Mouse (Mus musculus) spleen, postnatal 4 days (tissue): ENCODE results near the gene Crat.
A peak's percentile ranks its signal among the peaks of the same experiment; 100 is the strongest.
"Not testable (repeated sequence)": the region's sequence is repeated elsewhere in the genome, so short reads cannot be mapped to it uniquely, and the experiment has no call there.

Source experiments
- DNase-seq, 2 experiments: peaks; one replicate each; pipeline ENCODE4 v3.0.0; 2022; ENCODE audit warnings: low spot score in 2 of 2

Gene Crat

DNA sequence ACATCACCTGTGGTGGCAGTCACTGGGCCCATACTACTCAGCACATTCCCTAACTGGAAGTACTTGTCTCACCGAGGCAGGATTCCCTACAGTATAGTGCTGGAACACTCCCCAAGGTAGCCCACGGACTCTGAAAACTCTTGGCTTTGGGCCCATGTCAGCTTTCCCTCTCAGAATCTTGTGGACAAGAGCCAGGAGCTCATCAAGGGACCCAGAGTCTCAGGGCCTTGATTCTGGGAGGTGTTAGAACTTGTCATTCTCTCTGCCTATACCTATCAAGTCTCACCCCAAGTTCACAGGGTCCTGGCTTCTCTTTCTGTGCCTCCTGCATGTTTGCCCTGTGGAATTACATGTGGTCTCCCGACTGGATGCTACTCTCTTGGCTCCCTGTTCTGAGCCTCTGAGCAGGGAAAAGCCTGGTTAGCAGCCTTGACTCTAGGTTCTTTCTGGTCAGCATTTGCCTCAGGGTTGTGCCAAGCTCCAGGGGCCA is 24.6 kb upstream of the Crat start:
- DNase-seq = no peak

DNA sequence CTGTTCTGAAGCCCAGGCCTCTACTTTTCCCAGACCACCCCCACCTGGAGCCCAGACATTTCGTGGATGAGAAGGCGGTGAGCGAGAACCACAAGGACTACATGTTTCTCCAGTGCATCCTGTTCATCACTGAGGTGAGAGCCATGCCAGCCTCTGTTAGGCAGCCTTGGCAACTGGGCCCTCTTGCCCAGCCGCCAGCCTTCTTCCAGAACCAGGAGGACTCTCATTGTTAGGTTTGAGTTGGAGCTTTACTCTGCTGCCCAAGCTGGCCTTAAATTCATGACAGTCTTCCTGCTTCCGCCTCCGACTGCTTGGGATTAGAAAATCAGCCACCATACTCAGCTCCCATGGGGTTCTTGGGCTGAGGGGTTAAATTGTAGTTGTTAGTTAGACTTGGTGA is 24.0 kb upstream of the Crat start:
- no peak for DNase-seq

DNA sequence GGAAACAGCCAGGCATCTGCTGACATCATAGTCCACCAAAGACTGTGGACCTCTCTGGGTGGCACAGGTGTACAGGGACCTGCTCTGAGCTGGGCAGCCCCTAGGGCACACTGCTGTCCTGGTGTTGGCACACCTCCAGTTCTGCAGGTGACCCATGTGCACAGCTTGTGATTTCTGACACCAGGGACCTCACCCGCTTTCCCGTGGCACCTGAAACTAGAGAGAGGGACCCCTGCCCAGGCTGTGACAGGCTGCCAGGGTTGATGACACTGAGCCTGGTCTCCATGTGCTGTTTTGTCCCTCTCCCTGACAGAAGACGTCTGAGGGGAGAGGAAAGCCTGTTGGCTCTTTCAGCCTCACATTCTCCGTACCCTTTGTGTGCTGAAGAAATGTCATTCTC is 22.2 kb upstream of the Crat start:
- no peak for DNase-seq

DNA sequence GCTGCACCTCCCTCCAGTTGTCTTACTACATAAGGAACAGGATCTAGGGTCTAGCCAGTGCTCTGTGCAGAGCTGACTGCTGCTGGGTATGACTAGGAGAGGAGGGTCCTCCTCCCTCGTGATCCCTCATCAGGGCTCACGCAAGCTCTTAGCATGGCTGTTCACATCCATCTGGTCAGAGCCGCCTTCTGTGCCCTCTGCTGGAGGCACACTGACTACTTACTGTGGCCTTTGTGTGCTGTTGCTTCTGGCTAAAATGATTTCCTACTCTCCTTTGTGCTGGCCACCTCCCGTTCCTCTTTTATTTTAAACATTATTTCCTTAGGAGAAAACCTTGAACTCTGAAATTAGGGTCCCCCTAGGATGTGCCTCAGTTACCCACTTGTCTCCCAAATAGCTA is 21.2 kb upstream of the Crat start:
- no peak for DNase-seq

DNA sequence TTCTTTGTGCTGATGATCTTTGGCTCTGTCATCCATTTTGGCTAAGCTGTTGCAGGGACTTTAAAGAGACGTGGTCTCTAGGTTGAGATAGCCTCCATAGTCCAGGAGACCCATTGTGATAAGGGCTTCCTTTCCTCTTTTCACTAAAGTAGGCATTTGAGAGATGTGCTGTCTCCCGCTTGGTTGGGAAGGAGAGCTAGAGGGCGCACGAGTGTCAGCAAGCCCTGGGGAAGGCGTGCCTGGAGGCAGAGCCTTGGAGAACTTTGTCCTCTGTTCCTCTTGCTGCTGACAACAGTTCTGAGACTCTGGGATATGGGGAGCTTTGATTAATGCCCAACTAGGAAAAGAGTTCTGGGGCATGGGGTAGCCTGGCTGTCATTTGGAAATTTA is 20.5 kb upstream of the Crat start:
- no peak for DNase-seq

DNA sequence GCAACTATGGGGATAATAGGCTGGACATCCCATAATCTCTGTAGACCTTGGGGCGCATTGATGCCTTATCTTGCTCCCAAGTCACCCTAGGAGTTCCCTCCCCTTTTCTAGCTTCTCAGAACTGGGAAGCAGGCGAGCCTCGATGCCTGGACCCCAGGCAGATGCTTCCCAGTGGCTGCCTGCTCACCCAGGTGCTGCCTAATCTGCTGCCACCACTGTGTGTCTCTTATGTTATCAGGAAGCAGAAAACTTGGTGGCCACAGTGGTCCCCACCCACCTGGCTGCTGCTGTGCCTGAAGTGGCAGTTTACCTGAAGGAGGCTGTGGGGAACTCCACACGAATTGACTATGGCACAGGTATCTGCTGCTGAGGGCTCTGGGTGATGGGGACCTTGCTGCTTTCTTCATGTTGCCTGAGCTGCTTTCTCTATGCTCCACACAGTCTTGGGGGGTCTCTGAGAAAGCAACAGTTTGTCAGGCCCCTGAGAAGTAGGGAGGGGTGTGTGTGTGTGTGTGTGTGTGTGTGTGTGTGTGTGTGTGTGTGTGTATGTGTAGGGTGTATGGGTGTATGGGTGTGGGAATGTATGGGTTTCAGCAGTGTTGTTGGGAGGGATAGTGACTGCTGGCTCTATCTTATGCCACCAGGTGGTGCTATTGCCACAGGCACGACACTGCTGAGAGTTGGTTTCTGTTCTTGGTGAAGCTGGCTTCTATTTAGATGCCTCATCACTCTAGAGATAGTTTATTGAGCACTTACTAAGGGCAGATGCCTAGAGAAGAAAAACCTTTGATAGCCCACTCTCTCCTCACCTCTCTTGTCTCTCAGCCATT is 19.9 kb upstream of the Crat start:
- peak; percentile 74 to 82 for DNase-seq

DNA sequence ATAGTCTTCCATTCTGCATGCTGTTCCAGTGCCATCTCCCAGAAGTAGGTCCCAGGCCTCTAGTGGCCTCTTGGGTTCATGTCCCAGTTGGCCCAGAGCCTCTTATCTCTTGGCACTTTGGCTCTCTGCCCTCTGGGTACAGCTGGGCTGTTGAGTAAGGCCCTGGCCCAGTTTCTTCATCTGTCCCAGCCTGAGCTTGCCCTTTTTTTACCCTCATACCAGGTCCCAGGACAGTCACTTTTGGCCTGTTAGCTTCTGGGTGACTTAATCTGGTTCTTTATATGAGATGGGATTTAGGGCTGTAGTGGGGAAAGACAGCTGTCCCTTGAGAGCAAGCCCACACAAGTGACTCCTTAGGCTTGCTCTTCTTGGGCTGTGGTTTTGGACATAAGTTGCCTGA is 13.5 kb upstream of the Crat start:
- DNase-seq = no peak

DNA sequence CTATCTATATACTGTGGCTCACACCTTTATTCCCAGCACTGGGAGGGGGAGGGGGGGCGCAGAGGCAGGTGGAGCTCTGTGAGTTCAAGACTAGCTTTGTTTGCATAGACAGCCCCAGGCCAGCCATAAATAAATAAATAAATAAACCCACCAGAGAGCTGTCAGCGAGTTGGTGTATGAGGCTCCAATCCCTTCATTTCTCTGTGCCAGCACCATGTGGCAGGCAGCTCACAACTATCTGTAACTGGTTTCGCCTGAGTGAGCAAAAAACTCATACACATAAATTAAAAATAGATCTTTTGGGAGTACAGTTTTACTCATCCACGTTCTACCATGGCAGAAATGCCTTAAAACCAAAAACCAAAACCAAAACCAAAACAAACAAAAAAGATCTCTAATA is 5.8 kb upstream of the Crat start:
- no peak for DNase-seq

DNA sequence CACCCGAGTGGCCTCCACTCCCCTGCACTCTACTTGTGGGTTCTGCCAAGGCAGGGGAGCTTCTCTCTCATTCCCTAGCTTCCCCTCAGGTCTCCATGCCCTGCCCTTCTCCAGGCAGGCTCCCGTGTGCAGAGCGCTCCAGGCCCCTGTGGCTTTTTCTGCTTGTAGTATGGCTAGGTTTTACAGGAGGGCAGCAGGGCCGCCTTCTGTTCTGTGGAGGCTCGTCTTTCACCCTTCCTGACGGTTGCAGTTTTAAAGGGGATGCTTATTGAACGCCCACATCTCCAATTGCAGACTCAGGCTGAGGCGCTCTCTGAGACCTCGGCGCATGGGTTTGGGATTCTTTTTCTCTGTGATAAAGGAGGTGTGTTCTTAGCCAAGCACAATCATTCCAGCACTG is 3.5 kb upstream of the Crat start:
- no peak for DNase-seq

DNA sequence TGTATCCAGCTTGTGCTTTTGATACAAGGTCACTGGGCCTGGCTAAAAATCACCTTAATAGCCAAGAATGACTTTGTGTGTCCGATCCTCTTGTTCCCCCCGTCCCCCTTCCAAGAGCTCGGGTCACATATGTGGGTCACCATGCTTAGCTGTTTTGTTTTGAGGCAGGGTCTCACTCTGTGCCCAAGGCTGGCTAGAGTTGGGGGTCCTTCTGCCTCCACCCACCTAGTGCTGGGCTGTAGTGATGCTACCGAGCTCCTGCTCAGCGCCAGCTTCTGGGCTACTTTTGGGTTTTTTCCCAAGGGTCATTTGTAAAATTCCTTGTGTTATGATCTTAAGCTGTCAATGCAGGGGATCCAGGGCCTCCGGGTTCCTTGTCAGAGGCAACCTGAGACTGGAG is 2.6 kb upstream of the Crat start:
- DNase-seq = no peak

DNA sequence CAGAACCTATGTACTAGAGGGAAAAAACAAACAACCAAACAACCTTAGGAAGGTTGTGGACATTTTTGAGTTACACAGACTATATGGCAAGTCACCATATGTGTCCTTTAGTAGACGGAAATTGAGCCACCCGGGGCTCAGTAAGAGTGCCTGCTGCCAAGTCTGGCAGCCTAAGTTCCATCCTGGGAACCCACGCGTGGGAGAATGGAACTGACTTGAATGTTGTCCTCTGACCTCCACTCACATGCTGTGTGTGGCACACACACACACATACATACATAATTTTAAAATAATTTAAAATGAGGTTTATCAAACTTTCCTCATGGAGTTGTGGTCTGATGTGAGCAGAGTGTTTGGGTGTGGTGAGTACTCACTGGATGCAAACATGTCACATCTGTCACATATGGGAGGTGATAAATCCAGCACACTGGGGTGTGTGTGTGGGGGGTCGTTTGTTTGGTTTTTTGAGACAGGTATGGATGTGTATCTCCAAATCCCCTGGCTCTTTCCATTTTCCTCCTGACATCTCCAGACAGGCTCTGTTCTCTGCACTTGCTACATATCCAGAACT is 2.1 kb upstream of the Crat start:
- DNase-seq = peak in 1 of 2 experiments; percentile 38

DNA sequence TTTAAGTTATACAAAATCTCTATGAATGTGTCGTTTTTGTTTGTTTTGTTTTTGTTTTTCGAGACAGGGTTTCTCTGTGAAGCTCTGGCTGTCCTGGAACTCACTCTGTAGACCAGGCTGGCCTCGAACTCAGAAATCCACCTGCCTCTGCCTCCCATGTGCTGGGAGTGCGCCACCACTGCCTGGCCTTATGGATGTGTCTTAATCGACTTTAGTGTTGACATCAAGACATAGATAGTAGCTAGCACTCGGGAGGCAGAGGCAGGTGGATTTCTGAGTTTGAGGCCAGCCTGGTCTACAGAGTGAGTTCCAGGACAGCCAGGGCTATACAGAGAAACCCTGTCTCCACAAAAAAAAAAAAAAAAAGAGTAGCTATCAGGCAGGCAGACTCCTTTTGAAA is 1.5 kb upstream of the Crat start:
- not testable (repeated sequence) for DNase-seq

DNA sequence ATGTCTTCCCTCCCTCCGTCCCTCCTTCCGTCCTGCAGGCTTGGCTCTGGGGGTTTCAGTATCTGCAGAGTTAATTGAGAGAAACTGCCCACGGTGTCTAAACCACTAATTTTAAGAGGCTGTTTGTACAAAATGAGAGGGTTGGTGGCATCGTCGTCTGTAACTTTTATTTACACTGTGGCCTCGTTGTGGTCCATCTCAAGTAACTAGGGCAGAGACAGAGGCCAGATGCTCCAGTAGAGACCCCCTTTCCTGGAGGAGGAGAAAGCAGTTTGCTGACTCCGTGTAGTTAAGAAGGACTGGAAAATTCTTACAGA is 994 bp upstream of the Crat start:
- DNase-seq = no peak

DNA sequence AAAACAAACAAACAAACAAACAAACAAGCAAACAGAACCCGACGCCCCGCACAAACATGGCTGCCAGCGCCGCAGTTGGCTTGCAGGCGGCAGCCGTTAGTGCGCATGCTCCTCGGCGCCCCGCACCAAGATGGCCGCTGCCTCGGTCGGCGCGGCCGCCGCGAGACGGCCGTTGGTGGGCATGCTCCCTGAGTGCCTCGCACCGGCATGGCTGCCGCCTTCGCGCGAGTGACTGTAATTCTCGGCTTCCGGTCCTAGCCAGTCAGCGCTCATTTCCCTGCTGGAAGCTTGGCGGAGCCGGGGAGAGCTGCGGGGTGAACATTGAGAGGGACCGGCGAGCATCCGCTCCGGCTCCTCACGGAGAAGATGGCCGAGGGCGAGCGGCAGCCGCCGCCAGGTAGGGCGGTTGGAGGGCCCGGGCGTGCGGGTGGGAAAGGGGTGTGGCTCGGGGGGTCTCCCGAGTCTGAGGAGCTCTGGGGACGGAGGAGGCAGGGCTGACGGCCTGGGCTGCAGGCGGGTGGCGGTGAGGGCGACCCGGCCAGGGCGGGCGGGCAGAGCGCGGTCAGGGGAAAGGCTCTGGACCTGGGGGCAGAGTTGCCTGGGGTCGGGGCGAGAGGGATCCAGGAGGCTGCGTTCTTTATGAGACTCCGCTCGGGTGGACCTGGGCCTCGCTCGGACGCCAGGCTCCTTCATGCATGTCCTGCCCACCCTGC is 479 bp upstream of the Crat start, which contains the start of gene Ptpa:
Gene Ptpa, plus strand, starts transcription at position 104 of the 713 bp plus-strand sequence.
- peak; percentile 93 to 98 for DNase-seq

DNA sequence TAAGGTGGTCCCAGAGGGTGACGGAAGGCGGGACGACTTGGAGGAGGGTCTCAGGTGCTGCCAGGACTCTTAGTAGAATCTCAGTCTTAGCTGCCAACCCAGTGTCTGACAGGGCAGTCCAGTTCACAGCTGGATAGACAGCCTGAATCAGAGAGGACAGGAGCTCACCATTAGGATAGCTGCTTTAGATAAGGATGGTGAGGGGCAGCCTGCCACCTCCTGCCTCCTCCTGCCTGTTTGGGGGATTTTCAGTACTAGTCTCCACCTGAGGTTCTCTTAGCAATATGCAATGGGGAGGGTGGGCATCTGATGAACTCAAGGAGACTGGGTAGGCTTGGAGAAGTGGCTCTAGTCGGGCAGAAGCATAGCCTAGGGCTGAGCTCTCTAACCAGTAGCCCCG is 932 bp downstream of the Crat start:
- DNase-seq = peak in 1 of 2 experiments; percentile 66

DNA sequence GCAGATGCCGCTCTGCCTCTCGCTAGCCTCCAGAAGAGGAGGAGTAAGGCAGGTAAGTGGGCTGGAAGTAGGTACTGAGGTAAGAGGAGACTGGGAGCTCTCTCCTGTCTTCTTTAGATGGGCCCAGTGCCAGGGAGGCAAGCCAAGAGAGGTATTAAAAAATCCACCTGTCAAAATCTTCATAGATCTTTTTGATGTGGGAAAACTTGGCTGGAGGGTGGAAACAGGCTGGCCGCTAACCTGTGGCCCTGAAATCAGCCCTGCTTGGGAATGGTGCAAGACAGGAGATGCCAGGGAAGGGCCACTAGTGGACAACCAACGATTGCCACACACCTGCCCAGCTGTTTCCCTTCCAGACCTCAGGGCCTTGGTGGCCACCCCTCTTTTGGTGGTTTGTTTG is 1.5 kb downstream of the Crat start:
- peak in 1 of 2 experiments; percentile 60 for DNase-seq

DNA sequence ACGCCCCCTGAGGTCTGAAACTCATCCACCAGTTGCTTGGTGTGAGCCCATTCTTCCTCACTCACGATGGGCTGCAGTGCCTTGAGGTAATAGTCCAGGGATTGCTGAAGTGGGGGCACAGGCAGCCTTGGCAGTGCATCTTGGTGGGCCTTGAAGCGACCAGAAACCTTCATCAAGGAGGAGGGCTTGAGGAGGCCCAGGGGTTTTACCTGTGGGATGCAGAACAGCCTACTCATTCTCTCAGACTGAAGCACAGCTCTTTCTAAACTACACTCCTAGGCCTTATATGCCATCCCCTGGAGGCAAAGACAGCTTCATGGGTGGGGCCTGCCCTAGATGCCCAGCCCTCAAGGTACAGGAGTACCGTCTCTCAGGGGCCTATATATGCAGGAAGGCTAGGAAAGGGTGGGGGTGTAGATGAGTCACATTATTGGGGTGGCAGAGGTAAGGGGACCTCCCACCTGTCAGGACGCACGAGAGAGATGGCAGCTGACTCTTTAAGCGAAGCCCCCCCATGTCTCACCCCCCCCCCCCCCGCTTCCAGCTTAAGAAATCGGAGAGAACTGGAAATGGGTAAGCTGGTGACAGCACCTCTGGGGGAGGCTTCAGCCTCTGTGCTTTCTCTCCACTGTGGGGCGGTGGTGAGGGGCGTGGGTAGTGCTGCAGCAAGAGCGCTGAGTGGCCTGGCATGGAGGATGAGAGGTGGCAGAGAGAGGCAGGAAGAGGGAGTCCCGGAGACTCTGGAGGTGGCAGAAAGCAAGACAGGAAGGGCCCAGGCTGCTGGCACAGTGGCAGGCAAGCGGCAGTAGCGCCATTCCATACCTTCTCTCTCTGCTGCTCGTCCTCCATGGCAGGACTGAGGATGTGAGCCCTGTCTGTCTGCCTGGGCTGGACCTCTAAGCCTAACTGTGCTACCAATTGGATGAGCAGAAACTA is 2.3 kb downstream of the Crat start:
- no peak for DNase-seq

DNA sequence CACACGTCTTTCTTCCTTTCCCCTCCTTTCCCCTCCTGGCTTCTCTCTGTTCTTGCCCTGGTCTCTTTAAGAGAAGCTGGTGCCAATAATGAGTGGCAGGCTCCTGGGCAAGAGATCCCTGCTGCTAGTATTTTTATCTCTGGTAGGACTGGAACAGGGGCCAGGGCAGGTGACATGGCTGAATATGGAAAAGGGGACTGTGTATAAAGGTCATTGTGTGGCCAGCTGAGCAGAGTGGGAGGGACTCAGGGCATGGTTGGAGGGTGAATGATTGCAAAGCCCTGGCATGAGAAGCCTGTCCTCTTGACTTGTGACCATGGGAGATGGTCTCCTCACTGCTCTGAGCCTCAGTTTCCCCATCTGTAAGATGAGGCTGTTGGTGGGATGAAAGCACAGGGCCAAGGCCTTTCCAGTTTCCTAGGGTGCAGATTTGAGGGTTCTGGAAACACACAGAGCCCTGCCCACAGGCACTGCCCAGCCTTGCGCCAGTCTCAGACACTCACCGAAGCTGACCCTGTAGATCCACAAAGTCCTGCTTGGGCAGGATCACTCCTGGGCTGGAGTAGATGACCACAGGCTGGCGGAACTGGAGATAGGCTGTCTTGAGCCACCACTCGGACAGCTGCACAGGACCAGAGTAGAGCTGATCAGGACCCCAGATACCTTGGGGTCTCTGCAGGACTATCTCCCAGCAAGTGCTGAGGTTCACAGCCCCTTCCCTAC is 6.0 kb downstream of the Crat start:
- no peak for DNase-seq

DNA sequence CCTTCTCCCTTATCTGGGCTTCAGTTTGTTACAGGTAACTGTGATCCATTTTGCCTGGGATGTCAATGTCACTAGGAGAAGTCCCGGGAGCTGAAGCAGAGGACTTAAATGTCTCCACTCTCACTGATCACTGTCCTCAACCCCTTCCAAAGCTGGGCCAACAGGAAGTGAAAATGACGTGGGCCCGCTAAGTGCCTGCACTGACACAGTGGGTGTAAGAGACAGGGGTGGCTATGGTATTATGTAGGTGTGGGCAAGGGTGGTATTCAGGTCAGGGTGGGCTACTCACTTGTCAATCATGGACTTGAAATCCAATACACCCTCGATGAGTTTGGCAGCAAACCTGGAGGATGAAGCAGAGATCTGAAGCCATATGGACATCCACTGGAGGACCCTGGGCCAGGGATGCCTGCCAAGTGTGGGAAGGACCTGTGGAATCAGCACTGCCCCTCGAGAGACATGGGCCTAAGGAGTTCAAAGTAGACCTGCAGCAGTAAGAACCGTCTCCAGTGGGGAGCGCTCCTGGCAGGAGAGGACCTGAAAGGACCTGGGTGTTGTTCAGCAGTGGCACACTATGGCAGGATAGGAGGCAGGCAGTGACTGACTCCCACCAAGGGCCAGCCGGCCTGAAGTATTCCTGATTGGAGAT is 7.0 kb downstream of the Crat start:
- peak in 1 of 2 experiments; percentile 59 for DNase-seq

DNA sequence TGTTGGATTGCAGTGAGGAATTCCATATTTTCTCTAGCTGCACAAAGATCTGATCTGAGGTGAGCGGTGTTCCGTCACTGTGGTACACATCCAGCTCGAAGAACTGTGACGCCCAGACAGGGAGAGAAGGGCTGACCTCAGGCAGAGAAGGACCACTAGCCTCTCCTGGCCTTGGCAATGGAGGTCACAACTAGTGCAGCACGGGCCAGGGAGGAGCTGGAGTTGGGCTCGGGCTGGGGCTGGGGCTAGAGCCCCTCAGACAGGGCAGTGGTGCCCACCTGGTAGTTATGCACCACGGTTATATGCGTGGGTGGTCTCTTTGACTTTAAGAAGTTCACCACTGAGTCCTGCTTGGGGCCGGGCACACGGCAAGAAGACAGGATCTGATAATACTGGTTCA is 7.8 kb downstream of the Crat start:
- no peak for DNase-seq

DNA sequence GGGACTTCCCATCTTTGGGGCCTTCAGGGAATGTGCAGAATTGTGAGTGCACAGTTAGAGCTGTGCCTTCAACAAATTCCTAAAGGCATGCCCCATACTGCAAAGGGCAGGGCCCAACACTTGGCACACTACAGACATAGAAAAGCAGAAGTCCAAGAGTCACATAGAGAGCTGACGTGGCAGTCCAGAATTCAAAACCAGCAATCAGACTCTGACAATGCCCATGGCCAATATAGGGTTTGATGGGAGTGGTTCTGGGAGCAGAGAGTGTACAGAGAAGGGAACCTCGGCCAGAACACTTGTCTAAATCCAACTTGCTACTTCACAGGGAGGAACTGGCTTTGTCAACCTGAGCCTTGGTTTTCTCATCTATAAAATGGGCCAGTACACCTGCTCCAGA is 8.4 kb downstream of the Crat start:
- no peak for DNase-seq
